ENCODE assay signal across 9 mouse cellular contexts in the genomic region with DNA sequence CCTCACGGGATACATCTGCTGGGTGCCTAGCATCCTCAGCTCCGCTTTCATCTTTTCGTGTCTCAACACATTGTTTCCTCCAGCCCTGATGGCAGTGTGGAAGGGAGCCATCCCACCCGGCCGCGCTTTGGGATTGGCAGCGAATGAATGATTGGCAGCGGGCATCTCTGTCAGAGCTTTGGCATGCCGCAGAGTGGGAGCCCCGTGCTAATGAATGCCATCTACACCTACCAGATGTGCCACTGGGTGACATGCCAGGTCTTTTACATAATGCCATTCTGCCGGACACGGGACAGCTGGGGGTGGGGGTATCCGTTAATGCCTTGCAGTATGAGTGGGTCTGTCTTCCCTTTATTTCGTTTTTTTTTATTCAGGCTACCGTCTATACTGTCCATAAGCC. TPM values are rescaled to one million over a fixed set of nuclear protein-coding genes. Genes with fewer than 3 reads are reported as not detected.
A peak's percentile ranks its signal among the peaks of the same experiment; 100 is the strongest.
DNase-seq lines count a peak whose midpoint lies in the region; ATAC-seq and TF ChIP-seq lines count a peak whose summit lies in the region.
"Had no signal": no experiment of that assay in that cellular context is flagged by ENCODE, and none has a peak within 500 bp of the region (broad histone marks: within the 10 kb centered on the region; RNA-seq: fewer than 3 reads in every experiment).

No protein-coding gene starts in this region.

- no peaks in the 10 kb centered on the region for H3K36me3 ChIP-seq in embryonic facial prominence, embryonic 14.5 days (ENCODE audit: control insufficient read depth, insufficient read depth, low read length)
- no peaks in the 10 kb centered on the region for H3K36me3 ChIP-seq in forebrain, postnatal 0 days (ENCODE audit: insufficient read depth)
- no peaks in the 10 kb centered on the region for H3K36me3 ChIP-seq in midbrain, embryonic 16.5 days (ENCODE audit: control insufficient read depth, insufficient read depth, low read length)

- H3K4me2 ChIP-seq in embryonic facial prominence, embryonic 14.5 days (ENCODE audit: low read depth, low read length) = peak overlapping the region; percentile 2; the same call in 1 of the 2 replicates
- H3K4me2 ChIP-seq in forebrain, postnatal 0 days (ENCODE audit: low read depth) = peak overlapping the region; percentile 71; the same call in 1 of the 2 replicates
- H3K4me2 ChIP-seq in midbrain, embryonic 16.5 days (ENCODE audit: low read length) = 0 out of 2 replicates have a peak overlapping the region, but pooled peaks have one; percentile 7

- H3K4me3 ChIP-seq in embryonic facial prominence, embryonic 14.5 days (ENCODE audit: low read depth, low read length) = no peak overlapping the region
- no peak overlapping the region for H3K4me3 ChIP-seq in forebrain, postnatal 0 days (ENCODE audit: low read depth, low read length)
- no peak overlapping the region for H3K4me3 ChIP-seq in midbrain, embryonic 16.5 days (ENCODE audit: low read depth, low read length)

- TF ChIP-seq CTCF in forebrain, postnatal 0 days (IDR thresholded peaks at IDR 0.05; ENCODE audit: low read depth) = no peak

- H3K4me1 ChIP-seq in embryonic facial prominence, embryonic 14.5 days (ENCODE audit: control insufficient read depth, insufficient read depth, low read length) = peaks cover 8% of the 10 kb centered on the region
- H3K4me1 ChIP-seq in forebrain, postnatal 0 days (ENCODE audit: insufficient read depth) = peaks cover 7% of the 10 kb centered on the region; the same call in 1 of the 2 replicates
- peaks cover 36% of the 10 kb centered on the region for H3K4me1 ChIP-seq in midbrain, embryonic 16.5 days (ENCODE audit: control insufficient read depth, insufficient read depth, low read length)

- peak; percentile 57 to 81 for DNase-seq in layer of hippocampus, postnatal 14 days (ENCODE audit: low spot score in 2 of 2)
- no peak for DNase-seq in layer of hippocampus, adult 9-10 months (ENCODE audit: low spot score)
- no peak for DNase-seq in embryonic facial prominence, embryonic 14.5 days (ENCODE audit: low spot score)
- DNase-seq in forebrain, postnatal 0 days = peak; percentile 67
- no peak for DNase-seq in adrenal gland, postnatal 25 days
- DNase-seq: thymus, postnatal 25 days had no signal

- H3K27me3 ChIP-seq in embryonic facial prominence, embryonic 14.5 days (replicated peaks; ENCODE audit: control insufficient read depth, insufficient read depth, low read length) = peaks cover 62% of the 10 kb centered on the region
- H3K27me3 ChIP-seq in forebrain, postnatal 0 days (ENCODE audit: insufficient read depth, low read length) = peaks cover 23% of the 10 kb centered on the region; the same call in 1 of the 2 replicates
- peaks cover 11% of the 10 kb centered on the region for H3K27me3 ChIP-seq in midbrain, embryonic 16.5 days (ENCODE audit: control insufficient read depth, insufficient read depth, low read depth, low read length)

- H3K9ac ChIP-seq in embryonic facial prominence, embryonic 14.5 days (ENCODE audit: low read depth, low read length) = no peak overlapping the region
- no peak overlapping the region for H3K9ac ChIP-seq in forebrain, postnatal 0 days
- H3K9ac ChIP-seq in midbrain, embryonic 16.5 days (ENCODE audit: low read depth, low read length) = no peak overlapping the region

- 2% methylated on average over 15 of the region's 15 CpGs for WGBS in embryonic facial prominence, embryonic 14.5 days
- WGBS in forebrain, postnatal 0 days = 3% methylated on average over 15 of the region's 15 CpGs
- WGBS in midbrain, embryonic 16.5 days = 1% methylated on average over 15 of the region's 15 CpGs

- H3K9me3 ChIP-seq in embryonic facial prominence, embryonic 14.5 days (ENCODE audit: control insufficient read depth, low read length) = no peaks in the 10 kb centered on the region
- H3K9me3 ChIP-seq in forebrain, postnatal 0 days (ENCODE audit: low read length) = no peaks in the 10 kb centered on the region
- H3K9me3 ChIP-seq in midbrain, embryonic 16.5 days (replicated peaks; ENCODE audit: control insufficient read depth, low read length, poor library complexity, severe bottlenecking) = no peaks in the 10 kb centered on the region

- no peak overlapping the region for H3K27ac ChIP-seq in embryonic facial prominence, embryonic 14.5 days (replicated peaks; ENCODE audit: low read depth, low read length)
- H3K27ac ChIP-seq in forebrain, postnatal 0 days (ENCODE audit: low read depth, low read length) = no peak overlapping the region
- no peak overlapping the region for H3K27ac ChIP-seq in midbrain, embryonic 16.5 days (ENCODE audit: low read length)

- ATAC-seq in embryonic facial prominence, embryonic 14.5 days (ENCODE audit: low read depth) = no peak
- ATAC-seq in forebrain, postnatal 0 days = peak; percentile 42
- ATAC-seq in midbrain, embryonic 16.5 days = 0 out of 2 replicates have a peak, but pooled peaks have one; percentile 7
- no peak for ATAC-seq in CD4-positive, CD25-positive, alpha-beta regulatory T cell, adult 4 months
- ATAC-seq: intestine, postnatal 0 days had no signal

RNA-seq across cellular contexts. Expression of a gene that starts 0.9 kb away (rescaled TPM):
- 10 to 100 TPM; 62.1 to 75.4 TPM for total RNA-seq in layer of hippocampus, postnatal 14 days (2021)
- 0.41 and 0.43 TPM in 2 replicates for polyA plus RNA-seq in embryonic facial prominence, embryonic 14.5 days (2014; fragmentation: Nextera tagmentation; extraction: Ambion mirVana)
- total RNA-seq in forebrain, postnatal 0 days (2014; rRNA removed) = 17.5 and 25.6 TPM in 2 replicates
- polyA plus RNA-seq in forebrain, postnatal 0 days (2015; fragmentation: Nextera tagmentation; extraction: Ambion mirVana) = 1.8 and 2.4 TPM in 2 replicates
- polyA plus RNA-seq in midbrain, embryonic 16.5 days (2015; fragmentation: Nextera tagmentation; extraction: Ambion mirVana) = 1.5 and 1.7 TPM in 2 replicates
- total RNA-seq in adrenal gland, postnatal 25 days (2021) = 0.19 TPM in 1 of 2 replicates, not detected in the other
- not detected for polyA plus RNA-seq in CD4-positive, CD25-positive, alpha-beta regulatory T cell, adult 4 months (2017; shearing (Covaris generic))

Comparison
In these comparisons a context has a peak if more than half of its experiments do, and no peak if none do; other contexts are left out.
1. DNase-seq: peak in layer of hippocampus, postnatal 14 days (2 of 2) and forebrain, postnatal 0 days (single experiment); none in layer of hippocampus, adult 9-10 months (single experiment), embryonic facial prominence, embryonic 14.5 days (single experiment) and adrenal gland, postnatal 25 days (single experiment).
2. ATAC-seq: peak in forebrain, postnatal 0 days (single experiment) and midbrain, embryonic 16.5 days (single experiment); none in embryonic facial prominence, embryonic 14.5 days (single experiment) and CD4-positive, CD25-positive, alpha-beta regulatory T cell, adult 4 months (single experiment).
3. H3K4me2 ChIP-seq: peak in every context shown above with its lines; median percentile 71 in forebrain, postnatal 0 days; 7 in midbrain, embryonic 16.5 days; 2 in embryonic facial prominence, embryonic 14.5 days.